Mouse (Mus musculus) midbrain, embryonic 11.5 days (tissue): Measurements from ENCODE around the gene Zfy2. TPM values are rescaled to one million over a fixed set of nuclear protein-coding genes. Genes with fewer than 3 reads are reported as not detected.

Experiments
- ATAC-seq: fragments of 200-750 bp; cut with Nextera tagmentation; 2 replicates; pipeline ENCODE4 v1.8.0; 2017; ENCODE audit warnings: moderate TSS enrichment, moderate library complexity; ENCODE audit not compliant: low FRiP score
- DNase-seq: peaks from one replicate; pipeline ENCODE4 v3.0.0; 2015; ENCODE audit warnings: low spot score; ENCODE audit errors: missing footprints
- H3K27ac ChIP-seq: fragments of 300-500 bp; sonication (generic); 2 replicates; pipeline ENCODE4 v1.5.1; 2014; ENCODE audit warnings: low read depth, low read length
- H3K27me3 ChIP-seq: fragments of 300-500 bp; sonication (generic); 2 replicates; pipeline ENCODE4 v1.6.1; 2014; ENCODE audit warnings: mild to moderate bottlenecking, low read length, moderate library complexity, mixed read lengths; ENCODE audit not compliant: control insufficient read depth, insufficient read depth
- H3K36me3 ChIP-seq: fragments of 300-500 bp; sonication (generic); 2 replicates; pipeline ENCODE4 v1.6.1; 2014; ENCODE audit warnings: mild to moderate bottlenecking, low read length, moderate library complexity, mixed read lengths; ENCODE audit not compliant: control insufficient read depth, insufficient read depth
- H3K4me1 ChIP-seq: fragments of 300-500 bp; sonication (generic); 2 replicates; pipeline ENCODE4 v1.6.1; 2014; ENCODE audit warnings: low read length; ENCODE audit not compliant: control insufficient read depth, insufficient read depth
- H3K4me2 ChIP-seq: fragments of 300-500 bp; sonication (generic); 2 replicates; pipeline ENCODE4 v1.6.1; 2014; ENCODE audit warnings: mild to moderate bottlenecking, moderate library complexity
- H3K4me3 ChIP-seq: fragments of 300-500 bp; sonication (generic); 2 replicates; pipeline ENCODE4 v1.5.1; 2014; ENCODE audit warnings: low read depth, low read length
- H3K9ac ChIP-seq: fragments of 300-500 bp; sonication (generic); 2 replicates; pipeline ENCODE4 v1.6.1; 2014; ENCODE audit warnings: low read length
- H3K9me3 ChIP-seq: fragments of 300-500 bp; sonication (generic); 2 replicates; pipeline ENCODE4 v1.6.1; 2016; ENCODE audit warnings: low read length; ENCODE audit not compliant: control insufficient read depth
- WGBS: fragments of 180-500 bp; shearing (Covaris S2); extraction: QIAGEN DNeasy Blood & Tissue Kit; methylation state at CpG from one replicate; pipeline ENCODE4 v1.1.7; 2014; 5-methylcytosine and 5-hydroxymethylcytosine counted together
- polyA plus RNA-seq: library from polyadenylated mRNA; unstranded; fragments of >200 nt; fragmentation: Nextera tagmentation; extraction: Ambion mirVana; gene quantifications from 2 replicates; pipeline ENCODE4 v1.2.1, GENCODE M21; 2014

The Zfy2 gene
- polyA plus RNA-seq: not detected in 2 replicates

DNA sequence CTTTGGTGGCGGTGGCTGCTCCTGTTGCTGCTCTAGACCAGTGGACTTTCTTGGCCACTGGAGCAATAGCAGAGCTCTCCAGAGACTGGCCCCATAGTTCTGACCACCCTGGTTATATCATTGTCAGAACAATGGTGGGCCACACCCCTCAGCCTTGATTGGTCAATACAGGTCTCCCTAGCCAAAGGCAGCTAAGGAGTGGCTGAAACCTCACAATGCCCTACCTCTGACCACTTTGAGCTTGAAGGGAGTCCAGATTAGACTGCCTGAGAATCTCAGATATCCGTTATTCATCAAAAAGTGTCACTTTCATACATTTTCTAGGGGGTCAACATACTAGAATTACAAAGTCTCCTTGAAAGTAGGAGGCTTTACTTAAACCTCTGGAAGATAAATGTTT lies at the start of gene Zfy2:
Gene Zfy2, minus strand, starts transcription at position 101 of the 400 bp plus-strand sequence.
- H3K4me2 ChIP-seq: no peak within 1 kb of the TSS
- no peak for DNase-seq
- ATAC-seq: no peak
- no peaks in the 10 kb centered on the region for H3K36me3 ChIP-seq
- H3K9me3 ChIP-seq: no peaks in the 10 kb centered on the region
- H3K27ac ChIP-seq: no peak within 1 kb of the TSS
- no peak within 1 kb of the TSS for H3K9ac ChIP-seq
- no peaks in the 10 kb centered on the region for H3K4me1 ChIP-seq
- H3K27me3 ChIP-seq: no peaks in the 10 kb centered on the region
- H3K4me3 ChIP-seq: no peak within 1 kb of the TSS
- 71% methylated on average over 2 of the region's 2 CpGs for WGBS
